Mouse (Mus musculus) MEL (cell line): ENCODE measurements around the gene Maml2. TPM values are rescaled to one million over a fixed set of nuclear protein-coding genes. Genes with fewer than 3 reads are reported as not detected.

Experiments
- DNase-seq: peaks from one replicate; pipeline ENCODE4 v3.0.0; 2011; ENCODE audit warnings: low read depth, low spot score
- H3K27ac ChIP-seq: 2 replicates; pipeline ENCODE4 v1.5.1; 2012; ENCODE audit warnings: low read depth, mild to moderate bottlenecking, control low read depth, low read length, moderate library complexity; ENCODE audit not compliant: control insufficient read depth
- H3K27me3 ChIP-seq, 2 experiments: fragments of 150-350 bp in 1 of 2; sonication (generic) in 1 of 2; 2 replicates each; pipeline ENCODE4 v1.6.1; 2012; ENCODE audit warnings: low read length in 2 of 2, mild to moderate bottlenecking in 2 of 2, improper control_type of control experiment in 1 of 2, moderate library complexity in 1 of 2; ENCODE audit not compliant: insufficient read depth in 2 of 2, control insufficient read depth in 1 of 2
- H3K36me3 ChIP-seq, 2 experiments: 2 replicates each; pipeline ENCODE4 v1.6.1; 2012 to 2014; ENCODE audit warnings: low read length in 2 of 2, improper control_type of control experiment in 1 of 2, inconsistent platforms in 1 of 2, mild to moderate bottlenecking in 1 of 2; ENCODE audit not compliant: insufficient read depth in 2 of 2, control insufficient read depth in 1 of 2
- H3K4me1 ChIP-seq, 2 experiments: fragments of 150-350 bp in 1 of 2; sonication (generic) in 1 of 2; 2 replicates each; pipeline ENCODE4 v1.6.1; 2012; ENCODE audit warnings: low read length in 2 of 2, improper control_type of control experiment in 1 of 2, mild to moderate bottlenecking in 1 of 2; ENCODE audit not compliant: insufficient read depth in 2 of 2, control insufficient read depth in 1 of 2
- H3K4me3 ChIP-seq, 2 experiments: fragments of 150-350 bp in 1 of 2; sonication (generic) in 1 of 2; 2 replicates each; pipeline ENCODE4 v1.5.1; 2012; ENCODE audit warnings: low read depth in 2 of 2, low read length in 2 of 2, mild to moderate bottlenecking in 2 of 2, moderate library complexity in 2 of 2, control low read depth in 1 of 2, improper control_type of control experiment in 1 of 2; ENCODE audit not compliant: control insufficient read depth in 1 of 2, insufficient read depth in 1 of 2
- H3K79me2 ChIP-seq: 2 replicates; pipeline ENCODE4 v1.6.1; 2012; ENCODE audit warnings: mild to moderate bottlenecking, low read length, moderate library complexity; ENCODE audit not compliant: control insufficient read depth, poor library complexity, insufficient read depth
- H3K9ac ChIP-seq: 2 replicates; pipeline ENCODE4 v1.6.1; 2012; ENCODE audit warnings: low read depth, mild to moderate bottlenecking, control low read depth, low read length, moderate library complexity; ENCODE audit not compliant: control insufficient read depth, poor library complexity, severe bottlenecking
- H3K9me3 ChIP-seq: fragments of 150-350 bp; sonication (generic); replicated peaks from 2 replicates; pipeline ENCODE4 v1.6.1; 2012; ENCODE audit warnings: mild to moderate bottlenecking, low read length, improper control_type of control experiment, moderate library complexity; ENCODE audit not compliant: insufficient read depth
- CHD2 ChIP-seq: IDR thresholded peaks from 2 replicates; pipeline ENCODE4 v1.6.1; 2011; ENCODE audit warnings: low read length, improper control_type of control experiment
- GABPA ChIP-seq: IDR thresholded peaks from 2 replicates; pipeline ENCODE4 v1.6.1; 2012; ENCODE audit warnings: low read depth, mild to moderate bottlenecking, inconsistent platforms, low read length, improper control_type of control experiment, moderate library complexity
- GATA1 ChIP-seq: IDR thresholded peaks from 2 replicates; pipeline ENCODE4 v1.6.1; 2011; ENCODE audit warnings: low read depth, low read length, improper control_type of control experiment
- KAT2A ChIP-seq: conservative IDR thresholded peaks from 2 replicates; pipeline ENCODE4 v1.6.1; 2012; ENCODE audit warnings: low read depth, low read length, improper control_type of control experiment, inconsistent platforms
- MAFK ChIP-seq: IDR thresholded peaks from 2 replicates; pipeline ENCODE4 v1.6.1; 2011; ENCODE audit warnings: low read depth, mild to moderate bottlenecking, low read length, improper control_type of control experiment, borderline replicate concordance
- MXI1 ChIP-seq: IDR thresholded peaks from 2 replicates; pipeline ENCODE4 v1.6.1; 2011; ENCODE audit warnings: mild to moderate bottlenecking, low read depth, low read length, improper control_type of control experiment
- MYB ChIP-seq: IDR thresholded peaks from 2 replicates; pipeline ENCODE4 v1.6.1; 2011; ENCODE audit warnings: mild to moderate bottlenecking, low read depth, low read length, improper control_type of control experiment
- MYC ChIP-seq: IDR thresholded peaks from 2 replicates; pipeline ENCODE4 v1.6.1; 2011; ENCODE audit warnings: low read depth, mild to moderate bottlenecking, low read length, improper control_type of control experiment, moderate library complexity
- NELFE ChIP-seq: IDR thresholded peaks from 2 replicates; pipeline ENCODE4 v1.6.1; 2011; ENCODE audit warnings: low read depth, low read length, improper control_type of control experiment
- POLR2A ChIP-seq, 2 experiments: IDR thresholded peaks; 2 replicates each; pipeline ENCODE4 v1.6.1; 2011 to 2012; ENCODE audit warnings: low read length in 2 of 2, mild to moderate bottlenecking in 2 of 2, control low read depth in 1 of 2, improper control_type of control experiment in 1 of 2, low read depth in 1 of 2, moderate library complexity in 1 of 2; ENCODE audit not compliant: control insufficient read depth in 1 of 2, insufficient read depth in 1 of 2, poor library complexity in 1 of 2
- SMC3 ChIP-seq: IDR thresholded peaks from 2 replicates; pipeline ENCODE4 v1.6.1; 2011; ENCODE audit warnings: low read depth, low read length, improper control_type of control experiment
- TAL1 ChIP-seq: IDR thresholded peaks from 2 replicates; pipeline ENCODE4 v1.6.1; 2012; ENCODE audit warnings: mild to moderate bottlenecking, inconsistent platforms, low read length, moderate library complexity, mixed read lengths
- TCF12 ChIP-seq: IDR thresholded peaks from 2 replicates; pipeline ENCODE4 v1.6.1; 2014; ENCODE audit warnings: low read depth, mild to moderate bottlenecking, inconsistent platforms, low read length, improper control_type of control experiment, moderate library complexity
- USF1 ChIP-seq: IDR thresholded peaks from 2 replicates; pipeline ENCODE4 v1.6.1; 2014; ENCODE audit warnings: low read depth, mild to moderate bottlenecking, inconsistent platforms, low read length, improper control_type of control experiment, moderate library complexity
- USF2 ChIP-seq, 2 experiments: IDR thresholded peaks; 2 replicates each; pipeline ENCODE4 v1.6.1; 2011 to 2012; ENCODE audit warnings: improper control_type of control experiment in 2 of 2, low read length in 2 of 2, borderline replicate concordance in 1 of 2, inconsistent platforms in 1 of 2, low read depth in 1 of 2, mild to moderate bottlenecking in 1 of 2; ENCODE audit not compliant: insufficient read depth in 1 of 2
- ZNF384 ChIP-seq: IDR thresholded peaks from 2 replicates; pipeline ENCODE4 v1.6.1; 2012; ENCODE audit warnings: low read depth, mild to moderate bottlenecking, inconsistent platforms, low read length, improper control_type of control experiment
- polyA plus RNA-seq, 2 experiments: library from polyadenylated mRNA; stranded (reverse) in 1 of 2; unstranded in 1 of 2; fragments of >175 nt in 1 of 2; fragments of >200 nt in 1 of 2; gene quantifications; 2 replicates each; pipeline versions ENCODE4 v1.2.1 to v1.2.4; 2012; ENCODE audit warnings: low replicate concordance in 2 of 2, low read depth in 1 of 2; ENCODE audit not compliant: insufficient read length in 2 of 2, insufficient read depth in 1 of 2, missing spikeins in 1 of 2
- total RNA-seq: library from RNA; depleted of rRNA; stranded (reverse); fragments of 300-350 nt; gene quantifications from 2 replicates; pipeline ENCODE4 v1.2.3, GENCODE M21; 2012

Gene Maml2
- total and polyA plus RNA-seq, 3 experiments, result 0.08 to 0.47 TPM; not detected in 1

DNA sequence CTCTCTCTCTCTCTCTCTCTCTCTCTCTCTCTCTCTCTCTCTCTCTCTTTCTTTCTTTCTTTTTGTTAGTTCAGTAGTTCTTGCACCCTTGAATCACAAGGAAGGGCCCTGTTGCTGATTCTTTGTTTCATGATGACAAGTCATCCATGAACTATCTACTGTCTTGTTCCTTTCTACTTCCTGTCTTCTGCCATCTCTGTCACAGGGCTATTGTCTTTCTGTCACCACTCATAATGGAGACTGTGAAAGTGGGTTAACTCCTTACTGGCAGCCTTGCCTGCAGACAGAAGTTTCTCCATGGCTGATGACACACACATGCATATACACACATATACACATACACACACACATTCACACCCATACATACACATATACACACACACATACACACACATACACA, 216.7 kb downstream of the Maml2 start:
- no peaks in the 10 kb centered on the region for H3K4me1 ChIP-seq
- DNase-seq, result no peak
- no peak for TF ChIP-seq USF1
- no peak for TF ChIP-seq POLR2A (IDR thresholded peaks at IDR 0.05; ENCODE audit: control insufficient read depth in 1 of 2, insufficient read depth in 1 of 2, low read depth in 1 of 2, low read length in 2 of 2, poor library complexity in 1 of 2)
- no peak for TF ChIP-seq USF2 (IDR thresholded peaks at IDR 0.05; ENCODE audit: borderline replicate concordance in 1 of 2, insufficient read depth in 1 of 2, low read depth in 1 of 2, low read length in 2 of 2)
- TF ChIP-seq SMC3, result no peak
- H3K9ac ChIP-seq, result no peak overlapping the region
- no peaks in the 10 kb centered on the region for H3K36me3 ChIP-seq
- H3K79me2 ChIP-seq, result no peaks in the 10 kb centered on the region
- no peak overlapping the region for H3K4me3 ChIP-seq
- no peaks in the 10 kb centered on the region for H3K9me3 ChIP-seq
- peaks cover 0 to 2% of the 10 kb centered on the region in 2 experiments; a peak in 2 of 4 replicates for H3K27me3 ChIP-seq
- no peak overlapping the region for H3K27ac ChIP-seq

- Histone ChIP-seq H3K4me3 (no peak overlapping the region), H3K27me3 (peaks cover 0 to 2% of the 10 kb centered on the region in 2 experiments; a peak in 2 of 4 replicates), H3K4me1 (no peaks in the 10 kb centered on the region), H3K36me3 (no peaks in the 10 kb centered on the region), H3K27ac (no peak overlapping the region), H3K9ac (no peak overlapping the region), H3K9me3 (no peaks in the 10 kb centered on the region), H3K79me2 (no peaks in the 10 kb centered on the region)
- TF ChIP-seq MYC, result no peak
- no peak for DNase-seq
These were observed 218.2 kb downstream of the Maml2 start for GRCm38 (mm10) chr9:13515976-13516375.

- no peaks in the 10 kb centered on the region for H3K9me3 ChIP-seq
- no peaks in the 10 kb centered on the region for H3K79me2 ChIP-seq
- H3K4me1 ChIP-seq, result peaks cover 5 to 8% of the 10 kb centered on the region in 2 experiments; a peak in 3 of 4 replicates
- H3K36me3 ChIP-seq, result peaks cover 0 to 7% of the 10 kb centered on the region in 2 experiments; a peak in 2 of 4 replicates
- no peak for TF ChIP-seq CHD2
- no peak for TF ChIP-seq GATA1
- TF ChIP-seq NELFE, result no peak
- TF ChIP-seq ZNF384, result no peak
- TF ChIP-seq POLR2A (IDR thresholded peaks at IDR 0.05; ENCODE audit: control insufficient read depth in 1 of 2, insufficient read depth in 1 of 2, low read depth in 1 of 2, low read length in 2 of 2, poor library complexity in 1 of 2), result no peak
- no peak for TF ChIP-seq USF1
- TF ChIP-seq GABPA, result no peak
- TF ChIP-seq MAFK, result no peak
- no peak for TF ChIP-seq TAL1
- no peak for TF ChIP-seq MYB
- TF ChIP-seq TCF12, result no peak
- no peak for TF ChIP-seq KAT2A
- no peak for TF ChIP-seq MXI1
- no peaks in the 10 kb centered on the region; a peak in 1 of 4 replicates for H3K27me3 ChIP-seq
- H3K27ac ChIP-seq, result no peak overlapping the region
- no peak for DNase-seq
- H3K4me3 ChIP-seq, result no peak overlapping the region
- no peak overlapping the region for H3K9ac ChIP-seq
These were observed 220.3 kb downstream of the Maml2 start for GRCm38 (mm10) chr9:13518031-13518430.
